ENCODE assay signal across 11 mouse cellular contexts in the genomic region with DNA sequence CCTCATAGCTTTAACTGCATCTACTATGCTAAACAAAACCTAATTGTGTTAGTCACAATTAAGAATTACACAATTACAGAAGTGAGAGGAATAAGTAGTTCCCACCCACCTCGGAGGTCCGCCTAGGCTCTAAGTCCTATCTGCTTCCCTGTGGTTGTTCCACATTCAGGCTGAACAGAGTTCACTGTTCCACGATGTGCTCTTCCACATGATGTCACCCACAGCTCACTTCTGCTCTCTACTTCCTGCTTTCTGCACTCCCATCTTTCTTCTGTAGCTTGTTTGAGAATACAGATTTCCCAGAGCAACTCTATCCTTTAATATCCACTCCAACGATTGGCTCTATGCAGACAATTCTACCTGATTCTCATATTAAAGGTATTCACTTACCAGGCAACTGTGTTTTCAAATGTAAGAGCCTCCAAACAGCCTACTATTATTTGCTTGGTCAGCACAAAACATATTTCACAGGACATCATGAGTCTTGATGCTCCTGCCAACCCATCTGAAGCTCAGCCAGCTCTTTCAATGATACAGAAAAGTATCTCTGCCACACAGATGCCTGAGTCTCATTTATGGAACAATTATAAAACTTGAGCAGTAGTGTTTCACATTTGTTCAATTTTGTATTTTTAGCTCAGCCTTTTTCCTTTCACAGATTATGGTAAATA.
DNase-seq lines count a peak whose midpoint lies in the region; ATAC-seq and TF ChIP-seq lines count a peak whose summit lies in the region.
"Had no signal": no experiment of that assay in that cellular context is flagged by ENCODE, and none has a peak within 500 bp of the region (broad histone marks: within the 10 kb centered on the region; RNA-seq: fewer than 3 reads in every experiment).

No protein-coding gene starts in this region.

- no peaks in the 10 kb centered on the region for H3K36me3 ChIP-seq in hindbrain, embryonic 15.5 days
- no peaks in the 10 kb centered on the region for H3K36me3 ChIP-seq in hindbrain, embryonic 11.5 days (ENCODE audit: control insufficient read depth, insufficient read depth, low read length)
- no peaks in the 10 kb centered on the region for H3K36me3 ChIP-seq in midbrain, postnatal 0 days (ENCODE audit: insufficient read depth, low read length)
- H3K36me3 ChIP-seq in midbrain, embryonic 14.5 days (ENCODE audit: control insufficient read depth, insufficient read depth, low read length), result no peaks in the 10 kb centered on the region

- intact Hi-C loops in left cerebral cortex, postnatal 14 days (cut with DNase I), result no loop called here

- no peak overlapping the region for H3K4me2 ChIP-seq in hindbrain, embryonic 15.5 days
- no peak overlapping the region for H3K4me2 ChIP-seq in hindbrain, embryonic 11.5 days (replicated peaks; ENCODE audit: low read depth, low read length)
- no peak overlapping the region for H3K4me2 ChIP-seq in midbrain, postnatal 0 days (ENCODE audit: low read depth, low read length, poor library complexity, severe bottlenecking)
- no peak overlapping the region for H3K4me2 ChIP-seq in midbrain, embryonic 14.5 days (ENCODE audit: low read length)
- H3K4me2 ChIP-seq: liver, embryonic 11.5 days had no signal

- DNase-seq in cerebellum, adult 9-10 months, result peak; percentile 50
- no peak for DNase-seq in cerebellum, adult 11-12 months
- no peak for DNase-seq in hindbrain, embryonic 11.5 days (ENCODE audit: low spot score)
- peak; percentile 28 for DNase-seq in midbrain, postnatal 0 days (ENCODE audit: low spot score)
- no peak for DNase-seq in midbrain, embryonic 14.5 days
- DNase-seq in right cerebral cortex, adult 2 months (ENCODE audit: low spot score in 2 of 2), result no peak
- no peak for DNase-seq in left cerebral cortex, postnatal 14 days (ENCODE audit: low spot score in 2 of 2)
- DNase-seq: embryo, embryonic 11 days; layer of hippocampus, postnatal 36 days had no signal

- H3K27me3 ChIP-seq in hindbrain, embryonic 15.5 days, result no peaks in the 10 kb centered on the region
- no peaks in the 10 kb centered on the region for H3K27me3 ChIP-seq in hindbrain, embryonic 11.5 days (ENCODE audit: control insufficient read depth, insufficient read depth, low read length)
- H3K27me3 ChIP-seq in midbrain, postnatal 0 days (ENCODE audit: insufficient read depth, low read length), result no peaks in the 10 kb centered on the region
- H3K27me3 ChIP-seq in midbrain, embryonic 14.5 days (ENCODE audit: control insufficient read depth, insufficient read depth, low read length), result no peaks in the 10 kb centered on the region

- H3K27ac ChIP-seq in hindbrain, embryonic 15.5 days (replicated peaks), result no peak overlapping the region
- no peak overlapping the region for H3K27ac ChIP-seq in hindbrain, embryonic 11.5 days (ENCODE audit: low read depth, low read length)
- H3K27ac ChIP-seq in midbrain, postnatal 0 days (ENCODE audit: low read depth, low read length), result no peak overlapping the region
- H3K27ac ChIP-seq in midbrain, embryonic 14.5 days (replicated peaks; ENCODE audit: low read depth, low read length), result no peak overlapping the region

- ATAC-seq in hindbrain, embryonic 15.5 days (ENCODE audit: low FRiP score, low read depth), result peak; percentile 63; the same call in 1 of the 2 replicates
- no peak for ATAC-seq in hindbrain, embryonic 11.5 days (ENCODE audit: low FRiP score)
- no peak for ATAC-seq in midbrain, postnatal 0 days (ENCODE audit: low FRiP score)
- no peak for ATAC-seq in midbrain, embryonic 14.5 days (ENCODE audit: low FRiP score, low TSS enrichment)

- no peak overlapping the region for H3K9ac ChIP-seq in hindbrain, embryonic 15.5 days
- H3K9ac ChIP-seq in hindbrain, embryonic 11.5 days (ENCODE audit: low read depth, low read length), result no peak overlapping the region
- H3K9ac ChIP-seq in midbrain, postnatal 0 days (replicated peaks; ENCODE audit: low read length, poor library complexity, severe bottlenecking), result no peak overlapping the region
- no peak overlapping the region for H3K9ac ChIP-seq in midbrain, embryonic 14.5 days (replicated peaks; ENCODE audit: low read length)

- H3K4me3 ChIP-seq in hindbrain, embryonic 15.5 days, result no peak overlapping the region
- H3K4me3 ChIP-seq in hindbrain, embryonic 11.5 days (ENCODE audit: low read depth, low read length), result no peak overlapping the region
- no peak overlapping the region for H3K4me3 ChIP-seq in midbrain, postnatal 0 days (ENCODE audit: low read depth, low read length)
- no peak overlapping the region for H3K4me3 ChIP-seq in midbrain, embryonic 14.5 days (replicated peaks; ENCODE audit: low read depth, low read length)

- H3K9me3 ChIP-seq in hindbrain, embryonic 15.5 days, result no peaks in the 10 kb centered on the region
- H3K9me3 ChIP-seq in hindbrain, embryonic 11.5 days (ENCODE audit: control insufficient read depth, low read length), result no peaks in the 10 kb centered on the region
- no peaks in the 10 kb centered on the region for H3K9me3 ChIP-seq in midbrain, postnatal 0 days (ENCODE audit: low read length)
- H3K9me3 ChIP-seq in midbrain, embryonic 14.5 days (ENCODE audit: control insufficient read depth, low read length), result no peaks in the 10 kb centered on the region

- H3K4me1 ChIP-seq in hindbrain, embryonic 15.5 days (replicated peaks), result peaks cover 8% of the 10 kb centered on the region; the same call in 1 of the 2 replicates
- H3K4me1 ChIP-seq in hindbrain, embryonic 11.5 days (replicated peaks; ENCODE audit: control insufficient read depth, insufficient read depth, low read length), result no peaks in the 10 kb centered on the region
- H3K4me1 ChIP-seq in midbrain, postnatal 0 days (ENCODE audit: insufficient read depth, low read length), result no peaks in the 10 kb centered on the region
- no peaks in the 10 kb centered on the region for H3K4me1 ChIP-seq in midbrain, embryonic 14.5 days (ENCODE audit: control insufficient read depth, insufficient read depth, low read length)

- 63% methylated on average over 4 of the region's 4 CpGs for WGBS in hindbrain, embryonic 15.5 days
- 88% methylated on average over 4 of the region's 4 CpGs for WGBS in hindbrain, embryonic 11.5 days
- 77% methylated on average over 4 of the region's 4 CpGs for WGBS in midbrain, postnatal 0 days
- 86% methylated on average over 4 of the region's 4 CpGs for WGBS in midbrain, embryonic 14.5 days

- peak; percentile 34 for TF ChIP-seq CTCF in midbrain, postnatal 0 days (IDR thresholded peaks at IDR 0.05)

Comparison
In these comparisons a context has a peak if more than half of its experiments do, and no peak if none do; other contexts are left out.
1. DNase-seq: peak in cerebellum, adult 9-10 months (single experiment) and midbrain, postnatal 0 days (single experiment); none in cerebellum, adult 11-12 months (single experiment), hindbrain, embryonic 11.5 days (single experiment), midbrain, embryonic 14.5 days (single experiment), right cerebral cortex, adult 2 months (0 of 2) and left cerebral cortex, postnatal 14 days (0 of 2).